Mouse (Mus musculus): ENCODE measurements at regions not wholly inside any gene's neighbourhood (a gene's known extent, or its start where the extent isn't known, plus 50 kb on each side); places are given as distances from the start of the nearest gene placed in this dataset.

GRCm38 (mm10) chr15:64434502-64434901, 374.2 kb upstream of the Fam49b start:
- Histone ChIP-seq H3K27me3 (replicated peaks) (no peaks in the 10 kb centered on the region), H3K4me3 (replicated peaks) (no peak overlapping the region), H3K9ac (no peak overlapping the region), H3K27ac (no peak overlapping the region), H3K9me3 (no peaks in the 10 kb centered on the region), H3K4me1 (replicated peaks) (no peaks in the 10 kb centered on the region), H3K36me3 (no peaks in the 10 kb centered on the region), H3K4me2 (replicated peaks) (no peak overlapping the region)
- ATAC-seq: no peak
- WGBS: 4% methylated on average over 3 of the region's 3 CpGs

GRCm38 (mm10) chr15:64434908-64435307, 374.6 kb upstream of the Fam49b start:
- 79% methylated on average over 2 of the region's 2 CpGs for WGBS
- Histone ChIP-seq H3K9me3 (no peaks in the 10 kb centered on the region), H3K4me2 (replicated peaks) (no peak overlapping the region), H3K36me3 (no peaks in the 10 kb centered on the region), H3K9ac (no peak overlapping the region), H3K27ac (no peak overlapping the region), H3K4me3 (replicated peaks) (no peak overlapping the region), H3K4me1 (replicated peaks) (no peaks in the 10 kb centered on the region), H3K27me3 (replicated peaks) (no peaks in the 10 kb centered on the region)
- no peak for ATAC-seq

- no peak overlapping the region for H3K9ac ChIP-seq
- H3K27me3 ChIP-seq (replicated peaks): no peaks in the 10 kb centered on the region
- H3K4me2 ChIP-seq (replicated peaks): no peak overlapping the region
- no peaks in the 10 kb centered on the region for H3K9me3 ChIP-seq
- 77% methylated on average over 4 of the region's 4 CpGs for WGBS
- H3K4me1 ChIP-seq (replicated peaks): no peaks in the 10 kb centered on the region
- no peak overlapping the region for H3K4me3 ChIP-seq (replicated peaks)
- no peaks in the 10 kb centered on the region for H3K36me3 ChIP-seq
- ATAC-seq: no peak
- no peak overlapping the region for H3K27ac ChIP-seq
Measured at GRCm38 (mm10) chr15:64445076-64445475, 372.4 kb upstream of the Gm21798 start.

- no peaks in the 10 kb centered on the region for H3K36me3 ChIP-seq
- H3K4me2 ChIP-seq (replicated peaks): no peak overlapping the region
- WGBS: 86% methylated on average over 9 of the region's 9 CpGs
Measured at GRCm38 (mm10) chr15:64446411-64447072, 371.0 kb upstream of the Gm21798 start.

GRCm38 (mm10) chr15:64447239-64447952, 370.1 kb upstream of the Gm21798 start:
- Histone ChIP-seq H3K9ac (no peak overlapping the region), H3K4me1 (replicated peaks) (no peaks in the 10 kb centered on the region), H3K27me3 (replicated peaks) (no peaks in the 10 kb centered on the region), H3K27ac (no peak overlapping the region), H3K4me2 (replicated peaks) (no peak overlapping the region), H3K4me3 (replicated peaks) (no peak overlapping the region), H3K36me3 (no peaks in the 10 kb centered on the region), H3K9me3 (no peaks in the 10 kb centered on the region)
- no peak for ATAC-seq
- WGBS: 55% methylated on average over 5 of the region's 5 CpGs

More at GRCm38 (mm10) chr15:64446411-64447072, 371.0 kb upstream of the Gm21798 start:
- Histone ChIP-seq H3K4me3 (replicated peaks) (no peak overlapping the region), H3K4me1 (replicated peaks) (no peaks in the 10 kb centered on the region), H3K27ac (no peak overlapping the region), H3K27me3 (replicated peaks) (no peaks in the 10 kb centered on the region), H3K9me3 (no peaks in the 10 kb centered on the region), H3K9ac (no peak overlapping the region)
- ATAC-seq: no peak

- Histone ChIP-seq H3K4me1 (replicated peaks) (no peaks in the 10 kb centered on the region), H3K27ac (no peak overlapping the region), H3K36me3 (no peaks in the 10 kb centered on the region), H3K4me2 (replicated peaks) (no peak overlapping the region), H3K9me3 (no peaks in the 10 kb centered on the region), H3K4me3 (replicated peaks) (no peak overlapping the region), H3K9ac (no peak overlapping the region), H3K27me3 (replicated peaks) (no peaks in the 10 kb centered on the region)
- no peak for ATAC-seq
- WGBS: 88% methylated on average over 7 of the region's 7 CpGs
Measured at GRCm38 (mm10) chr15:64448581-64449140, 368.8 kb upstream of the Gm21798 start.

- Histone ChIP-seq H3K4me3 (replicated peaks) (no peak overlapping the region), H3K36me3 (no peaks in the 10 kb centered on the region), H3K4me1 (replicated peaks) (no peaks in the 10 kb centered on the region), H3K4me2 (replicated peaks) (no peak overlapping the region), H3K27ac (no peak overlapping the region), H3K27me3 (replicated peaks) (no peaks in the 10 kb centered on the region), H3K9me3 (no peaks in the 10 kb centered on the region), H3K9ac (no peak overlapping the region)
- ATAC-seq: no peak
- 83% methylated on average over 1 of the region's 1 CpGs for WGBS
Measured at GRCm38 (mm10) chr15:64470743-64471142, 346.8 kb upstream of the Gm21798 start.

GRCm38 (mm10) chr15:64471597-64471996, 345.9 kb upstream of the Gm21798 start:
- H3K36me3 ChIP-seq: no peaks in the 10 kb centered on the region
- H3K9ac ChIP-seq: no peak overlapping the region
- no peaks in the 10 kb centered on the region for H3K27me3 ChIP-seq (replicated peaks)
- no peak overlapping the region for H3K4me2 ChIP-seq (replicated peaks)
- no peaks in the 10 kb centered on the region for H3K9me3 ChIP-seq
- H3K27ac ChIP-seq: no peak overlapping the region
- H3K4me1 ChIP-seq (replicated peaks): no peaks in the 10 kb centered on the region
- no peak for ATAC-seq
- H3K4me3 ChIP-seq (replicated peaks): no peak overlapping the region
- 57% methylated on average over 2 of the region's 2 CpGs for WGBS

GRCm38 (mm10) chr15:64474236-64474635, 343.3 kb upstream of the Gm21798 start:
- no peaks in the 10 kb centered on the region for H3K27me3 ChIP-seq (replicated peaks)
- no peak for ATAC-seq
- H3K9me3 ChIP-seq: no peaks in the 10 kb centered on the region
- H3K36me3 ChIP-seq: no peaks in the 10 kb centered on the region
- no peak overlapping the region for H3K4me2 ChIP-seq (replicated peaks)
- WGBS: 85% methylated on average over 1 of the region's 1 CpGs
- no peaks in the 10 kb centered on the region for H3K4me1 ChIP-seq (replicated peaks)
- no peak overlapping the region for H3K9ac ChIP-seq
- no peak overlapping the region for H3K27ac ChIP-seq
- no peak overlapping the region for H3K4me3 ChIP-seq (replicated peaks)

GRCm38 (mm10) chr15:64477131-64477530, 340.4 kb upstream of the Gm21798 start:
- Histone ChIP-seq H3K4me1 (replicated peaks) (no peaks in the 10 kb centered on the region), H3K4me3 (replicated peaks) (no peak overlapping the region), H3K27ac (no peak overlapping the region), H3K9me3 (no peaks in the 10 kb centered on the region), H3K36me3 (no peaks in the 10 kb centered on the region), H3K9ac (no peak overlapping the region), H3K4me2 (replicated peaks) (no peak overlapping the region), H3K27me3 (replicated peaks) (no peaks in the 10 kb centered on the region)
- ATAC-seq: no peak
- WGBS: 82% methylated on average over 5 of the region's 5 CpGs

- no peak overlapping the region for H3K4me3 ChIP-seq (replicated peaks)
- no peak overlapping the region for H3K27ac ChIP-seq
- H3K36me3 ChIP-seq: no peaks in the 10 kb centered on the region
- H3K9me3 ChIP-seq: no peaks in the 10 kb centered on the region
- no peaks in the 10 kb centered on the region for H3K27me3 ChIP-seq (replicated peaks)
- no peak for ATAC-seq
- no peak overlapping the region for H3K9ac ChIP-seq
- 74% methylated on average over 6 of the region's 6 CpGs for WGBS
- H3K4me1 ChIP-seq (replicated peaks): no peaks in the 10 kb centered on the region
- no peak overlapping the region for H3K4me2 ChIP-seq (replicated peaks)
Measured at GRCm38 (mm10) chr15:64480625-64481024, 336.9 kb upstream of the Gm21798 start.

GRCm38 (mm10) chr15:64481226-64481625, 336.3 kb upstream of the Gm21798 start:
- Histone ChIP-seq H3K4me3 (replicated peaks) (no peak overlapping the region), H3K9ac (no peak overlapping the region), H3K9me3 (no peaks in the 10 kb centered on the region), H3K36me3 (no peaks in the 10 kb centered on the region), H3K27me3 (replicated peaks) (no peaks in the 10 kb centered on the region), H3K27ac (no peak overlapping the region), H3K4me1 (replicated peaks) (no peaks in the 10 kb centered on the region), H3K4me2 (replicated peaks) (no peak overlapping the region)
- no peak for ATAC-seq

- no peak overlapping the region for H3K9ac ChIP-seq
- H3K9me3 ChIP-seq: no peaks in the 10 kb centered on the region
- no peak for ATAC-seq
- H3K27ac ChIP-seq: no peak overlapping the region
- no peaks in the 10 kb centered on the region for H3K27me3 ChIP-seq (replicated peaks)
- H3K4me1 ChIP-seq (replicated peaks): no peaks in the 10 kb centered on the region
- no peaks in the 10 kb centered on the region for H3K36me3 ChIP-seq
- no peak overlapping the region for H3K4me2 ChIP-seq (replicated peaks)
- WGBS: 87% methylated on average over 5 of the region's 5 CpGs
- H3K4me3 ChIP-seq (replicated peaks): no peak overlapping the region
Measured at GRCm38 (mm10) chr15:64482960-64483359, 334.5 kb upstream of the Gm21798 start.
